In the genomic region with DNA sequence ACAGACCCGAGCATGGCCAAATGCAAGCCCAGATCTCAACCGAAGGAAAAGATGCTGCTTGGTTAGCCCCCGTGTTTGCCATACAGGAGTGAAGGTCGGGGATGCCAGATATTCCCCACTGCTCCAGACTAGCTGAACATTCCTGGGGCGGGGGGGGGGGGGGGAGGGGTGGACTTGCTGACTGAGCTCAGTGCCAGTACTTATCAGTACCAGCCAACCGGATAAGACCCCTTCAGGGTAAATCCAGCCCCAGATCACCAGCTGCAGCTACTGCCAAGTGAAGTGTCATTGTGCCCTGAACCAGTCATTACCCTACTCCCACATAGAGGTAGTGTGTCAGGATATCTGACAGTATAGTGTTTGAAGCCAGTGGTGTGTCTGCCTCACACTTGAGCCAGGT, we compare ENCODE assay signal across 12 mouse cellular contexts.
"Had no signal": no experiment of that assay in that cellular context is flagged by ENCODE, and none has a peak within 500 bp of the region (broad histone marks: within the 10 kb centered on the region; RNA-seq: fewer than 3 reads in every experiment).

No protein-coding gene starts in this region.

- H3K9ac ChIP-seq: limb, embryonic 13.5 days; liver, embryonic 14.5 days; neural tube, embryonic 13.5 days had no signal

- ATAC-seq: midbrain, embryonic 16.5 days had no signal

- H3K27ac ChIP-seq: limb, embryonic 13.5 days; liver, embryonic 14.5 days; midbrain, embryonic 10.5 days; neural tube, embryonic 13.5 days had no signal

- H3K4me2 ChIP-seq: limb, embryonic 13.5 days; neural tube, embryonic 13.5 days had no signal

- H3K27me3 ChIP-seq: limb, embryonic 13.5 days; neural tube, embryonic 13.5 days had no signal

- DNase-seq: kidney, postnatal 10 days; lung, adult 2 months; lung, postnatal 10 days; lung, postnatal 4 days; right cerebral cortex, adult 18-20 months; right cerebral cortex, postnatal 25 days; thymus, postnatal 36 days had no signal

- H3K4me3 ChIP-seq: limb, embryonic 13.5 days; midbrain, embryonic 10.5 days; neural tube, embryonic 13.5 days had no signal

- H3K9me3 ChIP-seq: midbrain, embryonic 10.5 days; neural tube, embryonic 13.5 days had no signal
